11 mouse cellular contexts compared by ENCODE assay signal in the genomic region with DNA sequence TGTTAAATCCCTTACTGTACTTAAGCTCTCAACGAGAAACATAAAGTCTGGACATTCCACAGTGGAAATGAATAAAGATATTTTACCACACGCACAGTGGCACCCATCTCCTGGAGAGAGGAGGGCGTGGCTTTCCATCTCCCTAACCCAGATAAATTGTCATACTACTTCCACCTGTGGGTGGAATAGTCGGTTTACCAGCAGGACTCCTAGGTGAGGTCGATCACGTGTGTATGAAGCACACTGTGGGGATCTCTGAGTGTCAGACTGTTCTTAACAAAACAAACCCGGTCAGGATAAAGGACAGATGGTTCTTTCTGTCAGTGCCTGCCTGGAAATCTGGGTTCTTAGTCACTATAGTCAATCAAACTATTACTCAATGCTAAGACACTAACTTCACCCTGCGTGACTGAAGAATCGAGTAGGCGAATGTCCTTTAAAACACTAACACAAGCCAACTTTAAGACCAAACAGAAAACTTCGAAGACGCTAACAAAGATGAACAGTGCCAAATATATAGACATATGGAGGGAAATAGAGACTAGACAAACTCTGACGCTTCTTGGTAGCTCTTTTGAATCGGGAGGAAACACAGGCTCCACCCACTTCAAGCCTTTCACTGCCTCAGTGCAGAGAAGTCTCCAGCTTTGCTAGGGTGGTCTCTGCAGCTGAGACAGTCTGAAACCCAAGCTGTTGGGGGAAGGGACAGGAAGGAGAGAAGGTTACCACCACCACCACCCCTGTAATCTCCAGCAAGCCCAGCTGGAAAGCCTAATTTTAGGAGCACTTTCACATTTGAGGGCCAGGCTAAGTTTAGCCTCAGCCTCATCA.
A peak's percentile ranks its signal among the peaks of the same experiment; 100 is the strongest.
DNase-seq lines count a peak whose midpoint lies in the region; ATAC-seq and TF ChIP-seq lines count a peak whose summit lies in the region.
"Had no signal": no experiment of that assay in that cellular context is flagged by ENCODE, and none has a peak within 500 bp of the region (broad histone marks: within the 10 kb centered on the region; RNA-seq: fewer than 3 reads in every experiment).

No protein-coding gene starts in this region.

- no peak overlapping the region for H3K4me3 ChIP-seq in forebrain, embryonic 14.5 days (ENCODE audit: low read depth, low read length)
- H3K4me3 ChIP-seq in forebrain, embryonic 15.5 days: no peak overlapping the region
- H3K4me3 ChIP-seq in heart, embryonic 13.5 days: no peak overlapping the region
- no peak overlapping the region for H3K4me3 ChIP-seq in stomach, postnatal 0 days (ENCODE audit: low read depth, low read length)
- H3K4me3 ChIP-seq in hindbrain, embryonic 11.5 days (ENCODE audit: low read depth, low read length): no peak overlapping the region
- H3K4me3 ChIP-seq: intestine, embryonic 15.5 days; neural tube, embryonic 13.5 days had no signal

- TF ChIP-seq EP300 in stomach, postnatal 0 days (optimal IDR thresholded peaks at IDR 0.05): no peak

- H3K4me2 ChIP-seq in forebrain, embryonic 14.5 days (ENCODE audit: low read length): no peak overlapping the region
- no peak overlapping the region for H3K4me2 ChIP-seq in forebrain, embryonic 15.5 days (replicated peaks)
- peak overlapping the region; percentile 44 for H3K4me2 ChIP-seq in heart, embryonic 13.5 days
- peak overlapping the region; percentile 1; the same call in 1 of the 2 replicates for H3K4me2 ChIP-seq in stomach, postnatal 0 days (replicated peaks; ENCODE audit: low read depth)
- H3K4me2 ChIP-seq in hindbrain, embryonic 11.5 days (replicated peaks; ENCODE audit: low read depth, low read length): no peak overlapping the region
- H3K4me2 ChIP-seq: intestine, embryonic 15.5 days; neural tube, embryonic 13.5 days had no signal

- H3K4me1 ChIP-seq in forebrain, embryonic 14.5 days (ENCODE audit: control insufficient read depth, insufficient read depth, low read length): peaks cover 31% of the 10 kb centered on the region
- peaks cover 62% of the 10 kb centered on the region for H3K4me1 ChIP-seq in forebrain, embryonic 15.5 days
- H3K4me1 ChIP-seq in heart, embryonic 13.5 days: peaks cover 60% of the 10 kb centered on the region
- no peaks in the 10 kb centered on the region for H3K4me1 ChIP-seq in stomach, postnatal 0 days (replicated peaks; ENCODE audit: control insufficient read depth, insufficient read depth)
- no peaks in the 10 kb centered on the region for H3K4me1 ChIP-seq in hindbrain, embryonic 11.5 days (replicated peaks; ENCODE audit: control insufficient read depth, insufficient read depth, low read length)

- TF ChIP-seq CTCF in stomach, postnatal 0 days (IDR thresholded peaks at IDR 0.05; ENCODE audit: low read depth): no peak

- no peak overlapping the region; the same call in 1 of the 2 replicates for H3K27ac ChIP-seq in forebrain, embryonic 14.5 days (ENCODE audit: low read depth, low read length)
- H3K27ac ChIP-seq in forebrain, embryonic 15.5 days (replicated peaks): no peak overlapping the region
- peak overlapping the region; percentile 88 for H3K27ac ChIP-seq in heart, embryonic 13.5 days (replicated peaks)
- no peak overlapping the region; the same call in 1 of the 2 replicates for H3K27ac ChIP-seq in stomach, postnatal 0 days (replicated peaks)
- no peak overlapping the region for H3K27ac ChIP-seq in hindbrain, embryonic 11.5 days (ENCODE audit: low read depth, low read length)
- H3K27ac ChIP-seq: intestine, embryonic 15.5 days; neural tube, embryonic 13.5 days had no signal

- H3K27me3 ChIP-seq in forebrain, embryonic 14.5 days (replicated peaks; ENCODE audit: control insufficient read depth, insufficient read depth, low read length): no peaks in the 10 kb centered on the region
- H3K27me3 ChIP-seq in forebrain, embryonic 15.5 days: no peaks in the 10 kb centered on the region
- H3K27me3 ChIP-seq in heart, embryonic 13.5 days (replicated peaks): no peaks in the 10 kb centered on the region
- H3K27me3 ChIP-seq in stomach, postnatal 0 days (ENCODE audit: control insufficient read depth, insufficient read depth, low read length): no peaks in the 10 kb centered on the region
- H3K27me3 ChIP-seq in hindbrain, embryonic 11.5 days (ENCODE audit: control insufficient read depth, insufficient read depth, low read length): no peaks in the 10 kb centered on the region
- H3K27me3 ChIP-seq: intestine, embryonic 15.5 days; neural tube, embryonic 13.5 days had no signal

- no peak for DNase-seq in forebrain, embryonic 14.5 days (ENCODE audit: low spot score)
- DNase-seq in thymus, postnatal 0 days (ENCODE audit: low spot score): peak; percentile 40
- no peak for DNase-seq in thymus, postnatal 25 days
- no peak for DNase-seq in stomach, postnatal 0 days (ENCODE audit: low spot score)
- DNase-seq in kidney, adult 18-20 months: no peak
- no peak for DNase-seq in hindbrain, embryonic 11.5 days (ENCODE audit: low spot score)
- DNase-seq: adrenal gland, adult 2 months had no signal

- no peak overlapping the region for H3K9ac ChIP-seq in forebrain, embryonic 14.5 days (ENCODE audit: low read length)
- no peak overlapping the region for H3K9ac ChIP-seq in forebrain, embryonic 15.5 days (replicated peaks)
- H3K9ac ChIP-seq in heart, embryonic 13.5 days: no peak overlapping the region
- H3K9ac ChIP-seq in stomach, postnatal 0 days (ENCODE audit: low read length): no peak overlapping the region
- no peak overlapping the region for H3K9ac ChIP-seq in hindbrain, embryonic 11.5 days (ENCODE audit: low read depth, low read length)
- H3K9ac ChIP-seq: intestine, embryonic 15.5 days; neural tube, embryonic 13.5 days had no signal

- no peaks in the 10 kb centered on the region for H3K9me3 ChIP-seq in forebrain, embryonic 14.5 days (replicated peaks; ENCODE audit: control insufficient read depth, low read length)
- H3K9me3 ChIP-seq in forebrain, embryonic 15.5 days: no peaks in the 10 kb centered on the region
- no peaks in the 10 kb centered on the region for H3K9me3 ChIP-seq in heart, embryonic 13.5 days
- no peaks in the 10 kb centered on the region for H3K9me3 ChIP-seq in stomach, postnatal 0 days (ENCODE audit: control insufficient read depth, low read length)
- H3K9me3 ChIP-seq in hindbrain, embryonic 11.5 days (ENCODE audit: control insufficient read depth, low read length): no peaks in the 10 kb centered on the region
- H3K9me3 ChIP-seq: intestine, embryonic 15.5 days; neural tube, embryonic 13.5 days had no signal

- WGBS in forebrain, embryonic 14.5 days: 63% methylated on average over 14 of the region's 14 CpGs
- WGBS in forebrain, embryonic 15.5 days: 63% methylated on average over 14 of the region's 14 CpGs
- 54% methylated on average over 14 of the region's 14 CpGs for WGBS in heart, embryonic 13.5 days
- WGBS in stomach, postnatal 0 days: 45% methylated on average over 14 of the region's 14 CpGs
- WGBS in hindbrain, embryonic 11.5 days: 69% methylated on average over 14 of the region's 14 CpGs

- ATAC-seq in forebrain, embryonic 14.5 days: 0 out of 2 replicates have a peak, but pooled peaks have one; percentile 15
- ATAC-seq in forebrain, embryonic 15.5 days (replicated peaks): no peak
- no peak for ATAC-seq in heart, embryonic 13.5 days (ENCODE audit: extremely low read depth, insufficient number of reproducible peaks, low FRiP score, low TSS enrichment)
- no peak for ATAC-seq in stomach, postnatal 0 days (ENCODE audit: low FRiP score, low TSS enrichment)
- ATAC-seq in hindbrain, embryonic 11.5 days (ENCODE audit: low FRiP score): no peak
- ATAC-seq: intestine, embryonic 15.5 days had no signal

- no peaks in the 10 kb centered on the region for H3K36me3 ChIP-seq in forebrain, embryonic 14.5 days (ENCODE audit: control insufficient read depth, insufficient read depth, low read length)
- H3K36me3 ChIP-seq in forebrain, embryonic 15.5 days: no peaks in the 10 kb centered on the region
- H3K36me3 ChIP-seq in heart, embryonic 13.5 days: no peaks in the 10 kb centered on the region
- no peaks in the 10 kb centered on the region for H3K36me3 ChIP-seq in stomach, postnatal 0 days (ENCODE audit: control insufficient read depth, insufficient read depth, low read length)
- no peaks in the 10 kb centered on the region for H3K36me3 ChIP-seq in hindbrain, embryonic 11.5 days (ENCODE audit: control insufficient read depth, insufficient read depth, low read length)
- H3K36me3 ChIP-seq: intestine, embryonic 15.5 days had no signal

Comparison
In these comparisons a context has a peak if more than half of its experiments do, and no peak if none do; other contexts are left out.
1. H3K4me2 ChIP-seq: peak in heart, embryonic 13.5 days (single experiment) and stomach, postnatal 0 days (single experiment); none in forebrain, embryonic 14.5 days (single experiment), forebrain, embryonic 15.5 days (single experiment) and hindbrain, embryonic 11.5 days (single experiment).